Mouse (Mus musculus): Measurements from ENCODE around the gene Arhgdia.
A peak's percentile ranks its signal among the peaks of the same experiment; 100 is the strongest.

DNA sequence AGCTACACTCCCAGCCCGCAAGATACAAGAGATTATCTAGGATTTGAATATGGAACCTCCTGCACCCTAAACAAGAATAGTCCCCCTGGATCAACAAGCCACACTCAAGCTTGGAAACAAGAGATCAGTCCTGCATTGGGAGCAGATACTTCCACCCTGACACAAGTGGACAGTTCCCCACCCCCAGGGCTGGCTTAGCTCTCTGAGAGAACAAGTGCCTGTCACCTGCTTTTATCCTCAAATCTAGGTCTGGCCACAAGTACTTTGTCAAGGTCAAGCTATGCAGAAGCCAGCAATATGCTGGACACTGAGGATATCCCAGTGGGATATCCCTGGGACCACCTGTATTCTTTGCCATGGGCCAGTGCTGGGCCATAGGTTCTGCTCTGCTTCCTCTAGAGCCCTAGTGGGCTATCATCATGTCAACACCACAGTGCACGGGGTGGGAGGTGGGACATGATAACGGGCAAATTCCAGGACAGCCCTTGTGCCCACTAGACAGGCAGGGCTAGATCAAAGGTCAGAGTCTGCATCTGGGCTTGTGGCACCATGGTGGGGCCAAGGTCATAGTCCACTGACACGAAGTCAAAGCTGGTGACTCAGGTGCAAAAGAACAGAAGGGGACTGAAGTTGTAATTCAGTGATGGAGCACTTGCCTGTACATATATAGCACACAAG, 35.3 kb upstream of the Arhgdia start:
- TF ChIP-seq POLR2A (IDR thresholded peaks at IDR 0.05; ENCODE audit: extremely low read depth, insufficient read depth, low read length) (0 out of 2 replicates have a peak, but pooled peaks have one; percentile 38), CTCF (IDR thresholded peaks at IDR 0.05; ENCODE audit: low read depth, low read length) (no peak)
